Comparison of ENCODE assay signal across 9 mouse cellular contexts in genomic region chr9:102643071-102643485, GRCm38 (mm10). TPM values are rescaled to one million over a fixed set of nuclear protein-coding genes. Genes with fewer than 3 reads are reported as not detected.
DNase-seq lines count a peak whose midpoint lies in the region; ATAC-seq lines count a peak whose summit lies in the region.
"Had no signal": no experiment of that assay in that cellular context is flagged by ENCODE, and none has a peak within 500 bp of the region (broad histone marks: within the 10 kb centered on the region; RNA-seq: fewer than 3 reads in every experiment).

No protein-coding gene starts in this region.

- no peak overlapping the region for H3K4me3 ChIP-seq in kidney, embryonic 15.5 days (replicated peaks)
- H3K4me3 ChIP-seq in forebrain, embryonic 16.5 days (replicated peaks; ENCODE audit: low read length), result no peak overlapping the region
- no peak overlapping the region for H3K4me3 ChIP-seq in neural tube, embryonic 13.5 days

- no peaks in the 10 kb centered on the region for H3K9me3 ChIP-seq in kidney, embryonic 15.5 days (replicated peaks)
- no peaks in the 10 kb centered on the region for H3K9me3 ChIP-seq in forebrain, embryonic 16.5 days (ENCODE audit: control insufficient read depth, low read length)
- H3K9me3 ChIP-seq in neural tube, embryonic 13.5 days, result no peaks in the 10 kb centered on the region

- H3K9ac ChIP-seq in kidney, embryonic 15.5 days, result no peak overlapping the region
- H3K9ac ChIP-seq in forebrain, embryonic 16.5 days (replicated peaks; ENCODE audit: low read depth, low read length), result no peak overlapping the region
- no peak overlapping the region for H3K9ac ChIP-seq in neural tube, embryonic 13.5 days

- no peaks in the 10 kb centered on the region for H3K27me3 ChIP-seq in kidney, embryonic 15.5 days
- H3K27me3 ChIP-seq in forebrain, embryonic 16.5 days (replicated peaks; ENCODE audit: control insufficient read depth, insufficient read depth, low read length), result no peaks in the 10 kb centered on the region
- H3K27me3 ChIP-seq in neural tube, embryonic 13.5 days, result no peaks in the 10 kb centered on the region

- 33% methylated on average over 8 of the region's 8 CpGs for WGBS in kidney, embryonic 15.5 days
- 51% methylated on average over 8 of the region's 8 CpGs for WGBS in forebrain, embryonic 16.5 days
- WGBS in neural tube, embryonic 13.5 days, result 42% methylated on average over 8 of the region's 8 CpGs

- ATAC-seq in kidney, embryonic 15.5 days (replicated peaks; ENCODE audit: low FRiP score), result peak; percentile 19; the same call in 1 of the 2 replicates
- ATAC-seq in forebrain, embryonic 16.5 days, result peak; percentile 23; the same call in 1 of the 2 replicates
- ATAC-seq in neural tube, embryonic 13.5 days (ENCODE audit: low read depth), result peak; percentile 42; the same call in 1 of the 2 replicates

- peaks cover 54% of the 10 kb centered on the region for H3K4me1 ChIP-seq in kidney, embryonic 15.5 days
- peaks cover 23% of the 10 kb centered on the region for H3K4me1 ChIP-seq in forebrain, embryonic 16.5 days (replicated peaks; ENCODE audit: control insufficient read depth, insufficient read depth, low read length)
- H3K4me1 ChIP-seq in neural tube, embryonic 13.5 days (replicated peaks), result peaks cover 36% of the 10 kb centered on the region

- H3K36me3 ChIP-seq in kidney, embryonic 15.5 days, result no peaks in the 10 kb centered on the region
- H3K36me3 ChIP-seq in forebrain, embryonic 16.5 days (ENCODE audit: control insufficient read depth, insufficient read depth), result no peaks in the 10 kb centered on the region
- no peaks in the 10 kb centered on the region for H3K36me3 ChIP-seq in neural tube, embryonic 13.5 days

- no peak for DNase-seq in kidney, adult 8-10 months
- peak; percentile 57 for DNase-seq in kidney, postnatal 10 days
- DNase-seq in c-Kit-positive CD71-positive TER-119-positive erythroid progenitor cells, embryonic 14.5 days (ENCODE audit: low spot score), result no peak
- DNase-seq in thymus, postnatal 25 days, result no peak
- DNase-seq in right cerebral cortex, adult 18-20 months, result no peak
- DNase-seq: thymus, postnatal 14 days had no signal

- H3K27ac ChIP-seq in kidney, embryonic 15.5 days, result peak overlapping the region; percentile 89
- peak overlapping the region; percentile 73 for H3K27ac ChIP-seq in forebrain, embryonic 16.5 days (ENCODE audit: low read length)
- peak overlapping the region; percentile 78 for H3K27ac ChIP-seq in neural tube, embryonic 13.5 days (replicated peaks)

- H3K4me2 ChIP-seq in kidney, embryonic 15.5 days, result peak overlapping the region; percentile 52
- peak overlapping the region; percentile 47; the same call in 1 of the 2 replicates for H3K4me2 ChIP-seq in forebrain, embryonic 16.5 days (ENCODE audit: low read length)
- H3K4me2 ChIP-seq in neural tube, embryonic 13.5 days, result peak overlapping the region; percentile 36

RNA-seq across cellular contexts. Expression of gene Cep63, which starts 16.7 kb away (rescaled TPM):
- polyA plus RNA-seq in kidney, embryonic 15.5 days (2015; fragmentation: Nextera tagmentation; extraction: Ambion mirVana), result 59.3 and 61.7 TPM in 2 replicates
- polyA plus RNA-seq in forebrain, embryonic 16.5 days (2015; fragmentation: Nextera tagmentation; extraction: Ambion mirVana), result 43.7 and 50.3 TPM in 2 replicates
- 38.9 and 45.6 TPM in 2 replicates for polyA plus RNA-seq in neural tube, embryonic 13.5 days (2015; fragmentation: Nextera tagmentation; extraction: Ambion mirVana)

RNA-seq across cellular contexts. Expression of gene Anapc13, which starts 17.0 kb away (rescaled TPM):
- 197 and 211 TPM in 2 replicates for polyA plus RNA-seq in kidney, embryonic 15.5 days (2015; fragmentation: Nextera tagmentation; extraction: Ambion mirVana)
- 109 and 111 TPM in 2 replicates for polyA plus RNA-seq in forebrain, embryonic 16.5 days (2015; fragmentation: Nextera tagmentation; extraction: Ambion mirVana)
- polyA plus RNA-seq in neural tube, embryonic 13.5 days (2015; fragmentation: Nextera tagmentation; extraction: Ambion mirVana), result 174 TPM in 2 replicates
